Mouse (Mus musculus) bone marrow macrophage, adult 2 months (primary cell): ENCODE measurements around the gene Duxbl2.
"Not testable (repeated sequence)": the region's sequence is repeated elsewhere in the genome, so short reads cannot be mapped to it uniquely, and the experiment has no call there.

Source experiments
- CTCF ChIP-seq: IDR thresholded peaks from 2 replicates; pipeline ENCODE4 v1.5.1; 2012; ENCODE audit warnings: low read depth, mild to moderate bottlenecking, low read length, moderate library complexity
- POLR2A ChIP-seq: IDR thresholded peaks from 2 replicates; pipeline ENCODE4 v1.6.1; 2012; ENCODE audit warnings: mild to moderate bottlenecking, low read depth, low read length, borderline replicate concordance

DNA sequence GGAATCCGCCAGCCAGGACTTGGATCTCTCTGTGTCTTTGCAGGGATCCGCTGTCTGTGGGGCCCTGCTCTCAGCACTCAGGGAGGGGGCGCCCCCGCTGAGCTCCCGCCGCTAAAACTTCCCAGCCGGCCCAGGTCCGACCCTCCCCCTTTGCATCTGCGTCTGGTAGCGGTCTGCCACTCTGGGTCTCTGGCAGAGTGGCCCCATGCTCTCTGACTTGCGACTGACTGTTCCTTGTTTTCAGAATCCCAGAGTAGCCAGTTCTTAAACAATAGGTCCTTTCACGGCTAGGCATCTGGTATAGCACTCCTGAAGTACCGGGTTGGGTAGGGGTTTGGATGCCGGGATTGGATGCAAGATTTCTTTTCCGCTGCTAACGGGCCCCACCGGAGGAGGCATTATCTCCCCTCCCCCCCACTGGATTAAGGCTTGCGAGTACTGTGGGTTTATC lies 426 bp downstream of the Duxbl2 start:
- TF ChIP-seq CTCF, POLR2A: not testable (repeated sequence)
